Mouse (Mus musculus) liver, adult (tissue): ENCODE measurements around the gene Zfp652.
A peak's percentile ranks its signal among the peaks of the same experiment; 100 is the strongest.

ENCODE experiments used
- GATA4 ChIP-seq: IDR thresholded peaks from 2 replicates; pipeline ENCODE4 v1.6.1; 2014; ENCODE audit warnings: mild to moderate bottlenecking, low read length; ENCODE audit not compliant: insufficient replicate concordance

Gene Zfp652

DNA sequence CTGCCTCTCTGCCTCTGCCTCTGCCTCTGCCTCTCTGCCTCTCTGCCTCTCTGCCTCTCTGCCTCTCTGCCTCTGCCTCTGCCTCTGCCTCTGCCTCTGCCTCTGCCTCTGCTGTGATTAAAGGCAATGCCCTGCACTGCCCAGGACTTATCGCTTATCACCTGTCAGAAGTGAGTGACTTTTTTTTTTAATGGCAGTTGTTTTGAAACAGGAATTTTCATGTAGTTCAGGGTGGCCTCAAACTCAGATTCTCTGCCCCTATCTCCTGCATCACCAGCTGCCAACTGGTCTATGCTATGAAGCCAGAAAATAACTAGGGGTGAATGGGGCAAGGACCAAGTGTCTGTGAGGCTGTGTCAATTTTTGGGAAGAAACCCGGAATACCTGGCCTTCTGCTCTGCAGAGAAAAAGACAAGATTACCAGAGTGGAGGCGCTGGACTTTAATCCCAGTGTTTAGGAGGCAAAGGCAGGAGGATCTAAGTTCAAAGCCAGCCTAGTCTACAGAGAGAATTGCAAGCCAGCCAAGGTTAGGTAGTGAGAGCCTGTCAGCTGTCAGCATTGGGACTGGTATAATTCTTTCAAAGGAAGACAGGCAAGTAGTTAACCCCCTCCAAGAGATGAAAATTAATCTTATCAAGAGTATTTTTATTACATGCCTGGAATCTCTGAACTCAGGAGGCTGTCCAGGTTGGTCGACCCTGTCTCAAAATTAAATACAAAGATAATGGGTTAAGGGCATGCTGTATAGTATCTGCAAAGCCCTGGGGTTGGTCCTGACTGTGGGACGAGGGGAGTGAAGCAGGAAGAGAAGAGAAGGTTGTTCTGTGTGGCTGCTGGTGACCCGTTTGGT lies 114.1 kb downstream of the Zfp652 start:
- no peak for TF ChIP-seq GATA4

DNA sequence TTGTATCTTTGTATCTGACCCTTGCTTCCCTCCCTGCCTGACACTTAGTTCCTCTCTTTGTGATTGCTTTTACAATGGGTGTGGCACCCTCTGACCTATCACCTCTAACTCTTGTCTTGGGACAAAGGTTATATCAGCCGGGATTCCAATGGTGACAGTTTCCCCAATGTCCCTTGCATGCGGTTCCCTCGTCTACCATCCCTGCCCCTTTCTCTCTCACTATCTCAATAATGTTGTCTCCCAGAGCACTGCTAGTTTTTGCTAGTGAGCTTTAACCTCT lies 114.6 kb downstream of the Zfp652 start:
- peak; percentile 29; the same call in 1 of the 2 replicates for TF ChIP-seq GATA4

DNA sequence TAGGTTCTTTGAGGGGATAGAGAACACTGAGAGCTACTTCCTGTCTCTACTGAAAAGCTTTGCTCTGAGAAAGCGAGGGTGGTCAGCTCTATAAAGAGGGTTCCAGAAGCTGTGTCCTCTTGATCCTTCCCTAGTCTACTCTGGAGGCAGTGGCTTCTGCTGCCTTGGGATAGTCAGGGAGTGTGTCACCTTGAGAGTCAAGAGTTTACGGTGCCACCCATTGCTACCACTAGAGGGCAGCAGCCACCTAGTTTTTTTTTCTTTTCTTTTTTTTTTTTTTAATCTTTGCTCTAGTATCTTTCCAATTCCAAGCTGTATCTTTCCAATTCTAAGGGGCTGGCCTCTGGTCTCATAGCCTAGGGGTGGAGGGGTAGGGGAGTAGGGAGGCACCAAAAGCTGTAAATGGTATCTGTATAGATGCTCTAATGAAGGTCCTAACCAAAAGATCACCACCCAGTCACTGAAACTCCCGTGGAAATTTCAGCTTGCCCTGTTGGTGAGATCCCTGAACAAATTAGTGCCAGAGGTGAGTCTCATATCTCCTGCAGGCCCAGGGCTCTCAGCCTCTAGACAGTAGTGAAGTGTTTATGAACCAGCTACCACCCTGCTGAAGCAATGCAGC lies 115.1 kb downstream of the Zfp652 start:
- TF ChIP-seq GATA4 = no peak

DNA sequence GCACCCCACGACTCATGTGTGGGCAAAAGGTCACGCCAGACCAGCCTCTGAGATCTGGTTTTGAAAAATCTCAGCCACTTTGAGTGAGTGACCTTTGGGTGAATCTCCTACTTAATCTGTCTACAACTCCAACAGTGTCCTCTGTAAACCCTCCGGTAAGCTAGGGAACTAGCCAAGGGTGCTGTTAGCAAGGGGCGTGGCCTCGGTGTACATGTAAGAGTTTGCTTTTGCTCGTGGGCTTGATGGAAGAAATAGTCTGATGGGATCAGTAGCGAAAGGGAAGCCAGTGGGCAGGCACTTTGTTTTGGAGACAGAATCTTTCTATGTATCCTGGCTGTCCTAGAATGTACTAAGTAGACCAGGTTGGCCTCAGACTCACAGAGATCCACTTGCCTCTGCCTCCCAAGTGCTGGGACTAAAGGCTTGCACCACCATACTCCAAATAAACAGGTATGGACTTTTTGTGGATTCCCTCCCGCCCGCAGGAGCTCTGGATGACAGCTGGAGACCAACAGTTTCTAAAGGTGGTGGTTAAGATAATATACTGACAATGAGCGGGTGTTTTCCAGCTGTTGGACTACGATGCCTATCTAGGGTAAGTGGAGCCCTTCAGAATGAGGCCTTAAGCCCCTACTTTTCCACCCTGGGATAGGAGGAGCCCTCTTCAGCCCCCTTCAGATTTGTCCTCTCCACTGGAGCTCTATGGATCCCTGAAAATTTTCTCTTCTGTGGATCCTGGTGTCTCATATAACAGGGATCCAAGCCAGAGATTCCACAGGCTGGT lies 115.9 kb downstream of the Zfp652 start:
- TF ChIP-seq GATA4 = no peak

DNA sequence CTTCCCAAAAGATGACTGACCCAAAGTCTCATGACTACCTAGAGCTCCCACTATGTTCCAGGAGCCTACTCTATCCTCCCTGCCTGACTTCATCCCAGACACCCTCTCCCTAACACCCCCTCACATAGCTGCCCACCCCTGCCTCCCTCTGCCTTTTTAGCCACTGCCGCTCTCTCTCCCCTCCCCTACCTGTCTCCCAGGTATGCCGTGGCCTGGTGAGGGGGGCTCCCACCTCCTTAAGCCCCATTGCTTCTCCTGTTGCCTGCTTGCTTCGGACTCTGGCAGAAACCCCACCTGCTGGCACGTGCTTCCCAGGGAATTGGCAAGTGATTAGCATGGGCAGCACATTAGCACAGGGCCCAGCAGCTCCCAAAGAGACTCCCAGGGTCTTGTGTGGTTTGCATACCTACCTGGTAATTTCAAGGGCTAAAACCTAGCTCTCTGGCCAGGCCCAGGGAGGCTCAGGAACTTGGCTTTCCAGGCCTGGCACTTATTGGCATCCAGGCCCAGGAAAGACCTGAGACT lies 117.1 kb downstream of the Zfp652 start:
- TF ChIP-seq GATA4 = no peak

DNA sequence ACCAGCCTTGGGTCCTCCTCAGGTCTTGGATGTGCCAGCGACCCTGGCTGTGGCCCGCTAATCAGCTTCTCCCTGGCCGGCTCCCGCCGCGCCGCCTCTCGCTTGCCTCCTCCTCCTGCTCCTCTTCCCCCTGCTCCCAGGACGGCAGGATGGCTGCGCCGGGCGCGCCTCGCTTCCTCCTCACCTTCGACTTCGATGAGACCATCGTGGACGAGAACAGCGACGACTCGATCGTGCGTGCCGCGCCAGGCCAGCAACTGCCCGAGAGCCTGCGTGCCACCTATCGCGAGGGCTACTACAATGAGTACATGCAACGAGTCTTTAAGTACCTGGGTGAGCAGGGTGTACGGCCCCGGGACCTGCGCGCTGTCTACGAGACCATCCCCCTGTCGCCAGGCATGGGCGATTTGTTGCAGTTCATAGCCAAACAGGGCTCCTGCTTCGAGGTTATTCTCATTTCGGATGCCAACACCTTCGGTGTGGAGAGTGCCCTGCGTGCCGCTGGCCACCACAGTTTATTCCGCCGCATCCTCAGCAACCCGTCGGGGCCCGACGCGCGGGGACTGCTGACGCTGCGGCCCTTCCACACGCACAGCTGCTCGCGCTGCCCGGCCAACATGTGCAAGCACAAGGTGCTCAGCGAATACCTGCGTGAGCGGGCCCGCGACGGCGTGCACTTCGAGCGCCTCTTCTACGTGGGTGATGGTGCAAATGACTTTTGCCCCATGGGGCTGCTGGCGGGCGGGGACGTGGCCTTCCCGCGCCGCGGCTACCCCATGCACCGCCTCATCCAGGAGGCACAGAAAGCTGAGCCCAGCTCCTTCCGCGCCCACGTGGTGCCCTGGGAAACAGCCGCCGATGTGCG lies 118.2 kb downstream of the Zfp652 start:
- TF ChIP-seq GATA4 = no peak

DNA sequence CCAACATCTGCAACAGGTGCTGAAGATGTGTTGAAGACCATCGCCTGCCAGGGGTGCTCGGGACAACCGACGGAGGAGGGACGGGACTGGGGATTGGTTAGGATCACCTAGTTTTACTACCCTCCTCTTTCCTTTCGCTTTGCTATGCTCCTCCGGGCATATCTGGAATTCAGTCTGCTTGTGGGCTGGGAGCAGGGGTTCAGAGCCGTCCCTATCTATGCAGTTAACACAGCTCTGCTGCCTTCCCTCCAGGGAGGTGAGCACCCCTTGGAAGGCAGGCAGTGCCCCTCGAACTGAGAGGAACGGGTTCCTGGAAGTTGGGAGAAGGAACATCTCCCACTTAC lies 118.8 kb downstream of the Zfp652 start:
- no peak for TF ChIP-seq GATA4

DNA sequence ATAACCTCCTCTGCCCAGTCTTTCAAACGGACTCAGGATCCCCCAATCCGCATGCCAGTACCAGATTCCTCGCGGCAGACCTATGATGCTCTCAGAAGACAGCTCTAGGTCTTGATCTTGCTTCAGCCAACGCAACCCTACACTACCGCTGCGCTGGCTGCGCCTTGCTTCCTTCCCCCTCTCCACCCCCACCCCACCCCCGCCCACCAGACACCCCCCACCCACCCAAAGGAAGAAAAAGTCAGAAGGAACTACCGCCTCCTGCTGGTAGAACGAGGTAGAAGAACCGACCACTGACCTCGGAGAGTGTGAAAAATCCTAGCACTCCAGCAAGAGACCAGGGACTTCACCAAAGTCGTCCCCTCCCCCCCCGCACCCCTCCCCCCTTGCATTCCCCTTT lies 119.2 kb downstream of the Zfp652 start:
- TF ChIP-seq GATA4 = no peak

DNA sequence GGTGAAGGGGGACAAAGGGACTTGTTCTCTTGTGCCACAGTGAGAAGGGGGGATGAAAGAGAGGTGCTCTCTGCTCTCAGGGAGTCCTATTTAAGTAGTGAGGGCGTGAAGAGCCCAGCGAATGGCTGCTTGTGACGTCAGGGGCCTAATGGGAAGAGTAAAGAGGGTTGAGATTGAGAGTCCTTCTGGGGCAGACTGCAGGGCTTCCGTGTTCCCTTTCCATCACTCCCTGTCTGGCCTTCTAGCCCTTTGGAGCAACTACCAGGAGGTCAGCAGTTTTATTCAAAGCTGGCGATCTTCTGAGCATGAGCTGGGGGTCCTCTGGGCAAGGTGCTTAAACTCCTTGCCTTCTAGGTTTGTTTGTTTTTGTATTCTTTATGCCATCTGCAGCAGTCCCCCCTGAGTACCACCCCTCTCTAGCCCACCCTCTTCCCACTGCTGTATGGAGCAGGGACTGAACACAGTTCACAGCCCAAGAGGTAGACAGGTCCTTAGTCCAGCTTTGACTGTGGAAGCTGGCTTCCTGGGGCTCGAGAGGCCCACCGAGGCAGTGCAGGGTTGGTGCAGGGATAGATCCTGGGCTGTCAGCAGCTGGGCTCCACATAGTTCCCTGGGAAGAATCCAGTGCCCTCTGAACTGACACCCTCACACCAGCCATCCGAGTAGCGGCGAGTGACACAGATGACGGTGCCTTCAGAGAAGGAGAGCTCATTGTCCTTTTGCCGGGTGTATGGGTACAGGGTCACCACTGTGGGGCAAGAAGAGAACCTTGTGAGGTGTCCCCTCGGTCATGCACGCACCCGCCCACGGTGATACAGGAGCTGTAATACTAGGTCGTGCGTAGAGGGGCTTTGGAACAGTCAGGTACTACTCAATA lies 119.9 kb downstream of the Zfp652 start:
- no peak for TF ChIP-seq GATA4

DNA sequence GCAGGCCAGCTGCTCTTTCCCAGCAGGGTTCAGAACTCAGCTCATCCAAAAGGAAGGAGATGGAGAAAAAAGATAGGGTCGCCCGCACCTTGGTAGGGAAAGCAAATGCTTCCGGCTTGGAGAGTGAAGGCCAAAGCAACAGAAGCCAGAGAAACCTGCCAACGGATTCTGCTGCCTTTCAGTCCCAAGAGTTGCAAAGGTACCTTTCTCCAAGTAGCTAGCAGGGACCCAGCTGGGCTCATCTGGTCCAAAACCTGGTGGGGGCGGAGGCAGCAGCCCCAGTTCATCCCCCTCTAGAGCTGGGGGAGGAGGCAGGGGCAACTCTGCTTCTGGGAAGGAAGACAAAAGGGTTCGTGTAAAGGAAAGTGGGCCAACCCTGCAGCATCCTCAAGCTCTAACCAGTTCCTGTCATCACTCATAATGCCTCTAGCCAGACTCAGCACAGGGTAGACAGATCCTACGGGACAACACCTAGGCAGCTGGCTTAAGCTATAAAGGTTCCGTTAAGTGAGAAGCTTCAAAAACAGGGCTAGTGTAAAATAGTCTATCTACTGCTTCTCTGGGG lies 120.6 kb downstream of the Zfp652 start:
- no peak for TF ChIP-seq GATA4

DNA sequence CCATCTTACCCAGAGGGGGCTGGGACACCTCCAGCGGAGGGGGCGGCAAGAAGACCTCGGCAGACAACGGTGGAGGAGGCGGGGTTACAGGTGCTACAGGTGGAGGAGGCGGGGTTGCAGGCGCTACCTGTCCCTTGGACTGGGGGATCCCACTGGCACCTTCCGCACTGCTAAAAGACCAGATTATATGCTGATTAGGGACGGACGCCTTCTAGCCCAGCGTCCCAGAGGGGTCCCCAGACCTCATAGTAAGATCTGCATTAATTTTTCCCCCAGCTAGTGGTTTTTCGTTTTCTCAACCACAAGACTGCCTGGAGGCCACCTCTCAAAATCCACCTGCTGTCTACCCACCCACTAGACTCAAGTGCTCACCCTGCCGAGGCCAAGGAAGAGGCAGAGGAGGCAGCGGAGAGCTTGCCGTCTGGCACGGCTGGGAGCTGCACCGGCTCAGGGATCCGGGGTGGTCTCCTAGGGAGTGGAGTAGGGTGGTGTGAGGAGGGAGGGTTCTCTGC lies 121.2 kb downstream of the Zfp652 start:
- TF ChIP-seq GATA4 = no peak

DNA sequence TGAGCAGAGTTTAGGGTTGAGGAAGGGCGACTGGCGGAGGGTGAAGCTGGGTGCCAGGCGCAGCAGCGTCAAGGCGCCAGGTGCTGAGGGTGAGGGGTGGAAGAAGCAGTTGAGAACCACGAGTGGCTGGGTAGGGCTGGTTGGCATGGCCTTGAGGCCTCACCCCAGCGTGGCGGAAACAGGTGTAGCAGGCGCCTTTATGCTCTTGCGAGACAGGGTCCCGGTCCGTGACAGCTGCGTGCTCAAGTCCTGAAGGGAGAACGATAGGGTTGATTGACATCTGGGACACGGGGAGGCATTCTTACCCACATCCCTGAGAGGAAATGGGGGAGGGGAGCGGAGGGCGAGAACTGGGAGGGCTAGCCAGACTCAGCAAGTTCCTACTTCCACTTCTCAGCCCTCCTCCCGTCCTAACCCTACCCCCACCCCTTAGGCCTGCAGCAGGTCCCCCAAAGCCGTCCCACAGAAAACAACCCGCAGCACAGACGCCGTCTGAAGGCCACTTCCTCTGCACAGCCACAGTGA lies 121.7 kb downstream of the Zfp652 start:
- TF ChIP-seq GATA4 = no peak

DNA sequence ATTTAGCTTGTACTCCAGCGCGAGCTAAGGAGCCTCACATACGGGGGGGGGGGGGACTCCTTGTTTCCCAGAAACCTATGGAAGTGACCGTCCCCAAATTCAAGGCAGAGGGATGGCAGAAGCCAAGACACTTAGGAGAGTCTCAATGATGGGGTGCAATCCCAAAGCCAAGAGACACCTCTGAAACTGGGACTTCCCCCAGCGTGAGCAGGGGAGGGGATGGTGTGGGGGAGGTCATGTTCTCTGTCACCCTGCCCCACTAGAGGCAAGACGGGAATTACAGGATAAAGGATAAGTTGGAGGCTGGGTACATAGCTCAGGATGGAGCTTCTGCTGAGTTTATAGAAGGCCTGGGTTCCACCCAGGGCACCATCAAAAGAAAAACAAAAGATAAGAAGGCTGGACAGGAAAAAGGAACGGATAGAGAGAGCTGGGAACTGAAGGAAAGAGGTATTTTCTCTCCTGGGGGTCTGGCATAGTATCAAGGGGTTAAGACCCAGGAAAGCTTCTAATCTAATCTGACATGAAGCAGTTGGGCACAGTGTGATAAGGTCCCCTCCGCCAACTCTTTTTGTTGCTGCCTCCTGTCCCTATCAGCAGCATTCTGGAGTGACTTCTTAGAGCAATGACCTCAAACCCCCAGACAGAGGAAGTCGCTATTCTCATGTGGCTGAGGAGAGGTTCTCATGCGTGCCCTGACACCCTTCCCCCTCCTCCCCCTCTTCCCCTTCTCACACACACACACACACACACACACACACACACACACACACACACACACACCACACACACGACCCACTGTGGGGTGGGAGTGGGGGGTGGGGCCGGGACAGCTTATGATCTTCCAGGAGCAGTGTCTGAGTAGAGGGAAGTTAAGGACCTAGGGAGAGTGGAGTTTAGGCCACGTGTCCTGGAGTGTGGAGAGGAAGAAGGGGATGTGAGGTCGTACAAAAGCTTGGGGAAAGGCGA lies 122.6 kb downstream of the Zfp652 start:
- TF ChIP-seq GATA4 = peak; percentile 97

DNA sequence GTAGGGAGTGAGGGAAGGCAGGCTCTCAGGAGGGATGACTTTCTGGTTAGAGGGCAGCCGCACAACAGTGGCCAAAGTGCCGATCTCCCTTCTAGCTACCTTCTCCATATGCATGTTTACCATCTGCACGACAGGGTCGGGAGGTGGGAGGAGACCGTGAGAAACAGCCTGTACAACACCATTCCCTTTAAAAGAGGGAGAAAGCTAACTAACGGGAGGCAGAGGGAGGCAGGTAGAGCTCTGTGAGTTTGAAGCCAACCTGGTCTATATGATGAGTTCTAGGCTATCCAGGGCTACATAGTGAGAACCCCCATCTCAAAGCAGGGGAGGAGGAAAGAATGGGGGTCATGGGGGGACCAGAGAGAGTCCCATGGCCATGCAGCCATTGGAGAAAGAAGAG lies 123.4 kb downstream of the Zfp652 start:
- no peak for TF ChIP-seq GATA4
